Mouse (Mus musculus): ENCODE results near the gene Wbp1l.
A peak's percentile ranks its signal among the peaks of the same experiment; 100 is the strongest.

Gene Wbp1l

DNA sequence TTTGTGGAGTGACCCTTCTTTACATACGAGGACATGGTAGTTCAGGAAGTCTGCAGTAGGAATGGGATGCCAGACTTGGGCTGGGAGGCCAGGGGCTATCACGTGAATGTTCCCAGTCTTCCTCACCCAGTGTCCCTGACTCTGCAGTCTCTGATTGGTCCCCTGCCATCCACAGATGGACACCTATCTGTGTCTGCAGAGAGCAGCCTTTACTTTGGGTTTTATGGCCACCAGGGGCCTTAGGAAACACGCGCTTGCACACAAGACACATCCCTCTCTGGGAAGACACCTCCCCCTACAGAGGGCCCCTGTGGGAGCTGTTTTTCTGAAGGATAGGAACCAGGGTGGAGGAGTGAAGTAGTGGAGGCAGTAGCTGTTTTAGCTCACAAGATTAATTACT lies 62.6 kb downstream of the Wbp1l start:
- DNase-seq, result no peak

DNA sequence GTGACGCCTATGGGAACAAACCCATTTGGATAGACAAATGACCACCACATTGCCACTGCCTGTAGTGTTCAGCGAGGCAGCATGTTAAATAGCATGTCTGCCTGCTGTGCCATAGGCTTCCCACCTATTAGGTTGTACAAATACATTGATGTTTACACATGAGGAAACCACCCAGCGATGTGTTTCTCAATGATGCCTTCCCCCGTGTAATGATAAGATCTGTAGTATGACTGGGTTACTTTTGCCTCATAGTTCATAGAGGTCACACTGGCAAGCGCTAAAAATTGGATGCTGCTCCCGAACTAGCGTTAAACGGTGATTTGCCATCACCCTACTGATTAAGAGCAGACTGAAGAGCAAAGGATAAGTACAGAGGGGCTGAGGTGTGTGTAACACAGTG lies 63.3 kb downstream of the Wbp1l start:
- DNase-seq, result no peak

DNA sequence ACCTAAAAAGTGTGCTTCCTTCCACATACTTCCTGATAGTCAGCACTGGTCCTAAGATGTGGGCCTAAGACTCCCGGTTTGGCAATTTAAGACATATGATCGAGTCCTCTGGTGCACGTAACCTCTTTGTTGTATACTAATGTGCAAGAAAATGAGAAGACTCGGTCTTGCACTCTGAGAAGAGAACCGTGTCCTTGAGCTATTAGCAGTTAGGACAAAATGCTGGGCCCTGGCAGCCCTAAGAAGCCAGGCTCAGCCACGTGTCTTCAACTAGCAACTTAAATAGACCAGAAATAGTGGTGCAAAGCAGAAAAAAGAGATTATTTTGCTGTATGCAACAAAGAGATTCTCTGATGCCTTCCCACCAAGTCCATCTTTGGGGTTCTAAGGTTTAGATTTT lies 63.9 kb downstream of the Wbp1l start:
- DNase-seq, result no peak

DNA sequence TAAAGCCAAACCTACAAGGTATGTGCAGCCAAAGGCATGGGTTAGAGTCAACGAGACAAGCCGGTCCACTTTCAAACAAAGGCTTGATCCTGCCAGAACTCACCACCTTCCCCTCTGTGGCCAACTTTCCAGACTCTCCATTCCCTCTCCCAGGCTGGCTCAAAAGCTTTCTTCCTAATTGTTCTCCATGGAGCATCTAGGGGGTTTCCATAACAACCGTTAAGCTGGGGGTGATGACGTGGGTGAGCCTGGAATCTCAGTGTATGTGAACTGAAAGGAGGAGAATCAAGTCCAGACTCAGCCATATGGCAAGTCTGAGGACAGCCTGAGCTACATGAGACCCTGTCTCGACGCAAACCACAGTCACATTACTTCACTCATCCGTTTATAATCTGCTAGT lies 66.6 kb downstream of the Wbp1l start:
- no peak for DNase-seq

DNA sequence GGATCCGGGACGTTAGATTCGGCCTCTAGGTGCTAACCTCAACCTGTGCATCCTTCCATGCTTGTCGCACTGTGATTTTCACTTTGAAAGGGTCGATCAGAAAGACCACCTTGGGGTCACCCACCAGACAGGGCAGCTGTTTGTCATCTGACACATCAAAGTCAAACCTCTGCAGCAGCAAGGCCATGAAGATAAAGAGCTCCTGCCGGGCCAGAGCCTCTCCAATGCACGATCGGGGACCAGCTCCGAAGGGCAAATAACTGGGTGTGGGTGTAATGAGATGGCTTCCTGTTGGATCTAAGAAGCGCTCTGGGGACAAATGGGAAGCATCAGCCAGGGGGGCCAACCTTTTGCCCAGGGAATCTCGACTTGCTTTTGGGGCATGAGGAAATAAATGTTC lies 68.4 kb downstream of the Wbp1l start:
- no peak for DNase-seq

DNA sequence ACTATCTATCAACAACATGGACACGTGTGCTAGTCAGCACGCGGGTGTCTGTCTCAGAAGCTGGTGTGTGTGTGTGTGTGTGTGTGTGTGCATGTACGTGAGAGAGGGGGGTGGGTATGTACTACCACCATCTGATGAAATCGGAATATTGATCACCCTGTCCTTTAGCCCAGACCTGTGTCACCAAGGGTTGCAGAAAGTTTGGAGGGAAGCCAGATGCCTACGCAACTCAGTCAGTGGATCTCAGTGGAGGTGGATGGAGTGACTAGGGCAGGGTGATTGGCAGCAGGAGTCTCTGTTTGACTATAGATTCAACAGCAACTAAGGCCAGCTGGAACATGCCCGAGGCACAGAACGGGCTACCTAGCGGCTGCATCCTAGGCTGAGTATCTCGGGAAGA lies 69.4 kb downstream of the Wbp1l start:
- no peak for DNase-seq

DNA sequence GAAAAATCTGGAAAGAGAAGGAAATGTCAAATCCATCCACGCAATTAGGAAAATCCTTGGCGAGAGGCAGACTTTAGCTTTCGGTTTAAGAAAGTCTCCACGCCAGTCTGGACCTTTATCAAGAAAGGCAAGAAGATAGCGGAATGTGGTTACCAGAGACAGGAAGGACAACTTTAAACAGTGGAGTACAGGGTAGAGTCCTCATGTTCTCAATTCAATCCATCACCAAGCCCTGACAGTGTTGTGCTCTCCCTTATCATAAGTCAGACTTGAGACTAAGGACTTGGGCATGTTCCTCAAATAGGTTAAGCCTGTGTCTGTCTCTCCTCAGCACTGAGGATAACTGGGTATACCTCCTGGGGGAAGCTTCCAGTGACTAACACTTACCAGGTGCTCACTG lies 70.9 kb downstream of the Wbp1l start:
- no peak for DNase-seq

DNA sequence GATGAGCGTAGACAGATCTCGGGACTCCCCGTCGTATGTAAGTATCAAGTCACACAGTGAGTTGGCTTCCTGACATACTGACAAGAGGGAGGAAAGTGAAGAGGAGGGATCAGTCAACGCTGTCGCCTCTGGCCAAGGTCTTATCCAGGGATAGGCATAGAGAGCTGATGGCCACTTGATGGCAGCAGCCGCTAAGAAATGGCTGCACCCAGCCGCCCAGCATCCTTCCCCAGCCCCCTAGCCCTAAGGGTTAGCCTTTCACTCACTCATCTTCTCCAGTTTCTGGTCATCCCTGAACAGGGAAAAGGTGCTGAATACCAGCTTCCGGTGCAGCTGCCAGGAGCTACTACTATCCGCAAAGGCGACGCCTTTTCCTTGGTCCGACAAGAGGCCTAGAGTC lies 71.8 kb downstream of the Wbp1l start:
- DNase-seq, result peak; percentile 44 to 84

DNA sequence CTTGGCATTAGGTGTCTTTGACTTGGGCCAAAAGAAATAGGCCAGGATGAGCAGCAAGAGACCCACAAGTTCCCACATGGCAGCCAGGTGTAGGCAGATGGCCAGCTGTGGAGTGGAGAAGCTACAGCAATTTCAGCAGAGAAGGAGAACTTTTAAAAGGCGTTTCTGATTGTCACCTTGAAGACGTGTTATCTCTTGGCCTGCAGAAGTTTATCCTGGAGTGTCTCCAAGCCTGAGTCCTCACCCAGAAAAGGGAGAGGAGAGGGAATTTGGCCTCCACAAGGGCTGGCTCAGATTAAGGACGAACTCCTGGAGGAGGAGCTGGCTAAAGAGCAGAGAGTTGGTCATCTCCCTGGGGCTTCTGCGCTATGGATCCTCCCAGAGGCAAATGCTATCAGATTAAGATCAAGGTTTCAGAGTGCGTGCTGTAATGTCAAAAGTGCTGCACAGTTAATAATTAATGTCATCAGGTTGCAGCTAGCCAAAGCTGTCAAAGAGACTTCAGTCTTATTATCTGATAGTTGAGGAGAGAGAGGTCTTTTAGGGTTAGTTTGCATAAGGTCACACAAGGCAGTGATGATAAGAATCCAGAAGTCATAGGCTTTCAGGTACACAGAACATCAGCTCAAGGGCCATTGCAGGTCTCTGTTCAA lies 74.0 kb downstream of the Wbp1l start, which contains the start of gene Cyp17a1:
Gene Cyp17a1, minus strand, starts transcription at position 407 of the 653 bp plus-strand sequence.
- DNase-seq, result no peak

DNA sequence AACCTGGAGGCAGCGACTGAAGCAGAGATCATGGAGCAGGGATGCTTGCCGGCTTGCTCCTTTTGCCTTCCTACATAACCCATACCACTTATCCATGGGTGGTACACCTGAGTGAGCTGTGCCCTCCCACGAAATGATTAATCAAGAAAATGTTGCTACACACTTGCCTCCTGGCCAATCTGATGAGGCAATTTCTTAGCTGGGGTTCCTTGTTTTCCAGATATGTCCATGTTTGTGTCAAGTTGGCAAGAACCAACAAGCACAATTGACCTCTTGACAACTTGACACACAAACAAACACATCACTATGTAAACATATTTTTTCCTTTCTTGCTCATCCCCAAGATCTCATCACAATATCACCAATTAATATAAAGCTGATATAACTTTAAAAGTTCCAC lies 76.8 kb downstream of the Wbp1l start:
- DNase-seq, result no peak

DNA sequence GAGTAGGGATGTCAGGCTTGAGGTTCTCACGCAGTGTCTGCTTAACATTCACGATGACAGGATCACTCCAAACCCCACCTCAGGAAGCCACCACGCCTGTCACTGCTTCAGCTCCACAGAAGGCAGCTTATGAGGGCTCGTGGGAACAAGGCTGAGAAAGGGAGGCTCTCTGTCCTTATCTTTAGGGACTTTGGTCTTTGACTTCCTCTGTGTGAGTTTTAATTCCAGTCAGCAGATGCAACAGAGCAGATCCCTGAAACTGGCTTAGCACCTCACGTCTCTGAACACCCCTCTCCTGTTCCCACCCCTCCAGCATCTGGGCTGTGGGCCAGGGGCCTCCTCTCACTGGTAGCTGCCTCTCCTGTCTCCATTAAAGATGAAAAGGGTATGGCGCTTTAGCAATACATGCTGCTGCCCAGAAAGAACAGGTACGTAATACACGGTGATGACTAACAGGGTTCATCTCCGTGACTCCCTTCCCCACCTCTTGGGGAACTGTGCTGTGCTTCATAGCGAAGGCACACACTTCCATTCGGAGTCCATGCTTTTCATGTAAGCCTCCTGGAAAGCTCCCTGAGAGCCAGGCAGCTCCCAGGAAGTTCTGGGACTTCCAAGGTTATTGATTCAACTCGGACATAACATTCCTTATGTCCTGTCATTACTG lies 81.0 kb downstream of the Wbp1l start:
- DNase-seq, result no peak

DNA sequence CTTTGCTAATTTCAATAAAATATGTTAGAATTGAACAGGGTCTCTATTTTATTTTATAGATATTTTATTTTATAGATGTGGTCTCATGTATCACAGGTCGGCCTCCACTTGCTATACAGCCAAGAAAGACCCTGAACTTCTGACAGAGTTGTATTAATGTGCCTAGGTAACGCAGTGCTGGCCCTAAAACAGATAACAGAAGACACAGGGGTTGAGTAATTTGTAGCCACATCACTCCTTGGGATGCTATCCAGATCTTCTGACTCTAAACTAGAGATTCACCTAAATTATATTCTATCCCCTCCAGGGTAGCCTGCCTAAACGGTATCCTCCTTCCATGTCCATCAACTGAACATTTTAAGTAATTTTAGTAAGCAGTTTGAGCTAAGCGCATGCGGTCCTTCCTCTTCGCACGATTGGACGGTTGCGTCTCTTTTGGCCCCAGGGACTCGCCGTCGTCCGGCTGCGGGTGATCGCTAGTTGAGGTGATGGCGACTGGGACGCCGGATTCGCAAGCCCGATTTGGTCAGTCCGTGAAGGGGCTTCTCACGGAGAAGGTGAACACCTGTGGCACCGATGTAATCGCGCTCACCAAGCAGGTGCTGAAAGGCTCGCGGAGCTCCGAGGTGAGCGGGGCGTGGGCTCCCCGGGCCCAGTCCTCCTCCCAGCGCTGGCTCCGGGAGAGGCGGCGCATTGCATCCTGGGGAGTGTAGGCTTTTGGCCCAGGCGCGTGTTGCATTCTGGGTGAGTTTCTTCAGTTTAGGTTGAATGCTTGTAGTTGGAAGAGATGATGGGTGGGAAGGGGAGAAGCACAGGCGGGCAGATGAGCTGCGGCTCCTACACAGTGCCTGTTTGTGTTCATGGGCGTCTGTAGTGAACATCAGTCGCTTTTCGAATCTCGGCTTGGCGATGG lies 90.8 kb downstream of the Wbp1l start, which contains the start of gene Borcs7:
Gene Borcs7, plus strand, starts transcription at position 447 of the 913 bp plus-strand sequence.
- DNase-seq, result peak; percentile 88 to 94

DNA sequence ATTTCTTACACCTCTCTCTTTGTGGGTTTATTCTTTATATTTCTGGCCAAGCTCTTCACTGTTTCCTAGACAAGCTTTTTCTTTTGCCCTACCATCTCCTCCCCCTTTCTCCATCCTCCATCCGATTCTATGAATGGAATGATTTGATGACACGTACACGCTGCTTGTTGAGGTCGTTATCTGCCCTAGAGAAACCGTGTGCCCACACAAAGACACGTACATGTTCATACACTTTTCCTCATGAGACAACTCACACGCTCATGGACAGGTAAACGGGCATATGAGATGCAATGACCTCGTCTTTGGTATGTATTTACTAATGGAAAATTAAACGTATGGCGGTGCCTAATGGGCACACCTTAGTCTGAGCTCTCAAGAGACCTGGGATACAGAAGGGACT lies 91.5 kb downstream of the Wbp1l start:
- DNase-seq, result no peak

DNA sequence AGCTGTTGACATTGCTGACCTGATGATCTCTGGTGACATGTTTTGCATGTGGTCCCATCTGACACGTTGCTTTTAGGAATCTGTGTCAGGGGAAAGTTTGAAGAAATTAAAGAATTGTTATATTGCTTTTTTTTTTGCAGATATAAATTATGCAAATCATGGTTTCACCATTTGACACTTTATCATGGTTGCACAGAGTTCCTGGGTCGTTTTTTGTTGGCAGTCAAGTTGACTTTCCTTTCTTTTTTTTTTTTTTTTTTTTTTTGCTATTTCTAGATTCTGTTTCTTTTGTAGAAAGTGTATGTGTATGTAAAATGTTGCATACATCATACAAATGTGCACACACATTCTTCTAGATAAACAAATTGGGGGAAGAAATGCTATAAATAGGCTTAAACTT lies 92.2 kb downstream of the Wbp1l start:
- DNase-seq, result no peak

DNA sequence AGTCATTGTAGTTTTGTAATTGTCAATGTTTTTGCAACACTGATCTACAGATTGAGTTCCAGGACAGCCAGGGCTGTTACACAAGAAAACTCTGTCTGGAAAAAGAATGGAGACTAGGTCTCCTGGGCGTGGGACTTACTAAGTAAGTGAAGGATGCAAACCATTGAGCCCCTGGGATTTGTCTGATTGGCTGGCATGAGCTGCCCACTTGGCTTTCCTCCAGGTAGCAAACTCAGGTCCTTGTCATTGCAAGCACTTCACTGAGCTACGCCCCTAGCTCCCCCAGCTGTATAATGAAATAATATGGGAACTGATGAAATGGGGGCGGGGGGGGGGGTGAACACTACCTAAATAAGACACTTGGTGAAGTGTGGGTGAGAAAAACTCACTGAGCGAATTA lies 94.3 kb downstream of the Wbp1l start:
- no peak for DNase-seq

DNA sequence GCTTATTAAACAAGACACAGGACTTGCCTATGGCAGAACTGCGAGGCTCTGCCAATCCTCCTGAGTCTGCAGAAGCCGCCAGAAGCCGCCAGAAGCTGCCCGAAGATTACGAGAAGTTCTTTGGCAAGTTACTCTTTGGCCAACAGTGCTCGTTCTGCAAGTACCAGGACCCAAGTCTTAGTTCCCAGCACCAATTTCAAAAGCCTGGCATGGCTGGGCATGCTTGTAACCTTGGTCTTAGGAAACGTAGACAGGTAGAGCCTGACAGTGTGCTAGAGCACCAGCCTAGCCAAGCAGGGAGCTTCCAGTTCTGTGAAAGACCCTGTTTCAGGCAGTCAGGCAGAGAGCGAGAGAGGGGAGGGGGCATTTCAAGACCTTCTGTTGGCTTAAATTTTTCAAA lies 97.6 kb downstream of the Wbp1l start:
- DNase-seq, result no peak

DNA sequence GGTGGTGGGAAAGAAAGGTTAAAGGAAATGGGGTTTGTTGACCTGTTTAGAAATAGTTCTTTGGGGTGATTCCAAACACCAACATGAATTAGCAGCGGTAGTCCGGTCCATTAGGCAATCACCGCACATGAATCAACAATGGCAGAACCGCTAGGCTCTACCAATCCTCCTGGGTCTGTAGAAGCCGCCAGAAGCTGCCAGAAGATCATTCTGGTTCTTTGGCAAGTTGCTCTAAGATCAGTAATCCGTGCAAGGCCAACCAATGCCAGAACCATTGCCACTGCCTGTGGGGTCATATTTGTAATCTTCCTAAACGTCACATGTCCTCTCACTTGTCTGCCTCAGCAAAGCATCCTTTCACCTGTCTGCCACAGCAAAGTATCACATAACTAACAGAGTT lies 98.1 kb downstream of the Wbp1l start:
- DNase-seq, result no peak

DNA sequence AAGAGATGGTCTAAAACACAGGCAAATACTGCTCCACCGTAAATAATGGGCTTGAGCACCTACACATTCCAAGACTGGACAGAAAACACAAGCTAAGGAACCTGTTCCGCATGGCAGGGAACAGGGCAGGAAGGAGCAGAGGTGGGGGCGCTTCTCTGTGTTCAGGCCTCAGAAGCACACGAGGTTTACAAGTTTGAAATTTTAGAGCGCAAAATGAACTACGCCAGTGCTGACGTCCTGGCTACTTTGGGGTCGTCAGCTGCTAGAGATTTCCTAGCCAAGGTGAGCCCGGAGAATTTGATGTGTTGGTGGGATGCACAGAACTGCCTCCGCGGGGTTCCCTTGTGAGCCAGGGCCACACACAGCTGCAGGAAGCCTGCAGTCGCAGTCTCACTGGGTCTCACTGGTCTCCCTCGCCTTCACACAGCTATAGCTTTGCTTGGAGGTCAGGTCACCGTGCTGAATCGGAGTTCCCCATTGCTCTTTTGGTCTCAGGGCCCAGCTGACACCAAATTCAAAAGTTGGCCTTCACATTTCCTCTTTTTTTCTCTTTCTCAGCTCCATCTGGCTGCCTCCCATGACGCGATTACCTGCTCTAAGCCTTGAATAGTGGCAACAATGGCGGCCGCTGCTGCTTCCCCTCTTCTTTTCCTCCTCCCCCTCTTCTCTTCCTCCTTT lies 99.1 kb downstream of the Wbp1l start:
- DNase-seq, result no peak

DNA sequence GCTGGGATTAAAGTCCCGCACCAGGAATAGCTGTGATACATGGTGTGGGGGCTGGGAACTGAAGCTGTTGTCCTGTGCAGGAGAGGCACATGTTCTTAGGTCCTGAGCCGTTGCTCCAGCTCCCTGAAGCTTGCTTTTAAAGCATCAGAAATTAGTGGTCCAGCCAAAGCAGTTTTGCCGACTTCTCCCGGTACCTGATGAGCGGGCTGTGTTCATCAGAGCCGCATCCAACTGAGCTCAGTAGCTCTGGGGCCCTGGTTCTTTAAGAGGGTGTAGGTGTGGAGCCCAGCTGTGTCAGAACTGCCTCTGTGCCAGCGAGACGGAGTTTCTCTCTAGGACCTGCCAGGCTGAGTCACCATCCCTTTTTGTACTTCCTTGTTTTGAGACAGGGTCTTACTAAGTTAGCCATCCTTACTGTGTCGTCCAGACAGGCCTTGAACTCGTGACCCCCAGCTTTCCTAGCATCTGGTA lies 100.2 kb downstream of the Wbp1l start:
- DNase-seq, result no peak

DNA sequence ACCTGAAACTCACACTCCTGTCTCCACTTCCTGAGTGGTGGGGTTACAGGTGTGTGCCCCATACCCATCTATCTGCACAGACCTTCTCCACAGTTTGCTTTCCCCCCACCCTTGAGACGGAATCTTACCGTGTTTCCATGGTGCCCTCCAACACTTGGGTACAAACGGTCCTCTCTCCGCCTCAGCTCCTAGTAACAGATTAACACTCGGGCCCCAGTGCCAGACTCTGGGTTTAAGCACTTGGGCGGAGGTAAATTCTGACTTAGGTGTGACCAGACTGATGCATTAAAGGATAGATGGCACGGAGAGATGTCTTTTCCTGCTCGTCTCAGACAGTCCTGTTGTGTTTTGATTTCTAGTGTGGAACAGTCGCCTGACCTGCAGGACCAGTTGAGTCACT lies 102.3 kb downstream of the Wbp1l start:
- DNase-seq, result peak; percentile 69 to 71

DNA sequence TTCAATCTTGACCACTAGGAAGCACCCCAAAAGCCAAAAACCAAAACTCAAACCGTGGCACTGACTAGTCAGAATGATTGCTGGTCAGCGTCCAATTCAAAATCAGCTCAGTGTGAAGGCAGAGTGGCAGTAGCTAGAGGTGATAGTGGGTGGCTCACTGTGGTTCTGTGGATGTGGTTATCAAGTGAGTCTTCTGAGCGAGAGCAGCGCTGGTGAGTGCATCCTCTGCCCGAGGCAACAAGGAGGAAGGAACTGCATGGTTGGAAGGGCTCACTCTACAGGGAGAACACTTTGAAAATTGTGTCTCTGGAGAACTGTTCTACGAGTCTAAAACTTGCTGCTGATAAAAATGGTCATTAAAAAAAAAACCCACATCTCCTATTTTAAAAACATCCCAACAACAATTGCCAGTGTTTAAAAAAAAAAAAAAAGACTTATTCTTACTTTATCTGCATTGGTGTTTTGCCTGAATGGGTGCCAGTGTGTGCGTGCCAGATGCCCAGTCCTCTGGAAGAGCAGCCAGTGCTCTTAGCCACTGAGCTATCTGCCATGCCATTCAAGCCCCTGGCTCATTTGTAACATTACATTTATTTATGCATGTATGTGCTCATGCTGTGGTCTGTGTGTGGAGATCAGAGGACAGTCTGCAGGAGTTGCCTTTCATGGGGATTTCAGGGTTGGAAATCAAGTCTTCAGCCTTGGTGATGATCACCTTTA lies 107.1 kb downstream of the Wbp1l start:
- DNase-seq, result no peak
